Mouse (Mus musculus): ENCODE data around the gene Ldlrad1. TPM values are rescaled to one million over a fixed set of nuclear protein-coding genes. Genes with fewer than 3 reads are reported as not detected.

The Ldlrad1 gene
- 0.15 TPM in 1 of 2 replicates, not detected in the other for total RNA-seq (2012; rRNA removed)
- not detected for polyA plus RNA-seq (2012; ENCODE audit: insufficient read depth in 1 of 2, insufficient read length in 2 of 2, low read depth in 1 of 2, low replicate concordance in 2 of 2, missing spikeins in 1 of 2)

- Histone ChIP-seq H3K36me3 (ENCODE audit: control insufficient read depth in 1 of 2, insufficient read depth in 2 of 2, low read length in 2 of 2) (peaks cover 0 to 7% of the 10 kb centered on the region in 2 experiments; a peak in 2 of 4 replicates), H3K27ac (ENCODE audit: control insufficient read depth, low read depth, low read length) (no peak within 1 kb of the TSS)
These were observed at the start of gene Ldlrad1 for GRCm38 (mm10) chr4:107208880-107209279. Gene Ldlrad1 (plus strand): TSS chr4:107209180.

GRCm38 (mm10) chr4:107160181-107160580 lies 48.8 kb upstream of the Ldlrad1 start:
- no peak for TF ChIP-seq KAT2A (conservative IDR thresholded peaks at IDR 0.05; ENCODE audit: low read depth, low read length)
- TF ChIP-seq TBP (IDR thresholded peaks at IDR 0.05; ENCODE audit: low read depth, low read length), result no peak
- TF ChIP-seq ELF1 (IDR thresholded peaks at IDR 0.05; ENCODE audit: low read depth, low read length), result no peak
- TF ChIP-seq MYB (IDR thresholded peaks at IDR 0.05; ENCODE audit: low read depth, low read length), result no peak
- no peak for TF ChIP-seq CTCF (IDR thresholded peaks at IDR 0.05 in 2 of 3, conservative IDR thresholded peaks at IDR 0.05 in 1 of 3; ENCODE audit: control insufficient read depth in 1 of 3, insufficient read depth in 1 of 3, low read depth in 2 of 3, low read length in 3 of 3, poor library complexity in 1 of 3, severe bottlenecking in 1 of 3)
- TF ChIP-seq BHLHE40 (IDR thresholded peaks at IDR 0.05; ENCODE audit: borderline replicate concordance, low read depth, low read length), result no peak
- TF ChIP-seq MEF2A (IDR thresholded peaks at IDR 0.05; ENCODE audit: extremely low read depth, insufficient replicate concordance, low read depth, low read length, poor library complexity, severe bottlenecking), result no peak
- TF ChIP-seq E2F4 (IDR thresholded peaks at IDR 0.05; ENCODE audit: borderline replicate concordance, low read depth, low read length), result no peak
- TF ChIP-seq POLR2AphosphoS5 (IDR thresholded peaks at IDR 0.05; ENCODE audit: borderline replicate concordance, low read depth, low read length), result no peak
- TF ChIP-seq SMC3 (IDR thresholded peaks at IDR 0.05; ENCODE audit: low read depth, low read length), result no peak
- no peak for TF ChIP-seq USF1 (IDR thresholded peaks at IDR 0.05; ENCODE audit: low read depth, low read length)
- no peak for TF ChIP-seq GATA1 (IDR thresholded peaks at IDR 0.05; ENCODE audit: low read depth, low read length)
- Histone ChIP-seq H3K4me3 (ENCODE audit: control insufficient read depth in 1 of 2, insufficient read depth in 1 of 2, low read depth in 2 of 2, low read length in 2 of 2) (no peak overlapping the region), H3K79me2 (ENCODE audit: control insufficient read depth, insufficient read depth, low read length, poor library complexity) (no peaks in the 10 kb centered on the region), H3K9me3 (replicated peaks; ENCODE audit: insufficient read depth, low read length) (no peaks in the 10 kb centered on the region), H3K27ac (ENCODE audit: control insufficient read depth, low read depth, low read length) (no peak overlapping the region), H3K36me3 (ENCODE audit: control insufficient read depth in 1 of 2, insufficient read depth in 2 of 2, low read length in 2 of 2) (0 out of 4 replicates have a peak, but pooled peaks cover 0 to 6% of the 10 kb centered on the region in 2 experiments), H3K9ac (ENCODE audit: control insufficient read depth, low read depth, low read length, poor library complexity, severe bottlenecking) (no peak overlapping the region), H3K27me3 (ENCODE audit: control insufficient read depth in 1 of 2, insufficient read depth in 2 of 2, low read length in 2 of 2) (no peaks in the 10 kb centered on the region), H3K4me1 (ENCODE audit: control insufficient read depth in 1 of 2, insufficient read depth in 2 of 2, low read length in 2 of 2) (peaks cover 6 to 11% of the 10 kb centered on the region in 2 experiments)
- no peak for DNase-seq (ENCODE audit: low read depth, low spot score)

More at GRCm38 (mm10) chr4:107208880-107209279, at the start of gene Ldlrad1:
- Histone ChIP-seq H3K9me3 (replicated peaks; ENCODE audit: insufficient read depth, low read length) (no peaks in the 10 kb centered on the region), H3K27me3 (ENCODE audit: control insufficient read depth in 1 of 2, insufficient read depth in 2 of 2, low read length in 2 of 2) (no peaks in the 10 kb centered on the region), H3K4me1 (ENCODE audit: control insufficient read depth in 1 of 2, insufficient read depth in 2 of 2, low read length in 2 of 2) (peaks cover 8 to 23% of the 10 kb centered on the region in 2 experiments), H3K4me3 (ENCODE audit: control insufficient read depth in 1 of 2, insufficient read depth in 1 of 2, low read depth in 2 of 2, low read length in 2 of 2) (no peak within 1 kb of the TSS), H3K79me2 (ENCODE audit: control insufficient read depth, insufficient read depth, low read length, poor library complexity) (no peaks in the 10 kb centered on the region), H3K9ac (ENCODE audit: control insufficient read depth, low read depth, low read length, poor library complexity, severe bottlenecking) (no peak within 1 kb of the TSS)
- no peak for DNase-seq (ENCODE audit: low read depth, low spot score)
- TF ChIP-seq POLR2AphosphoS2 (IDR thresholded peaks at IDR 0.05; ENCODE audit: low read length) (no peak), TCF12 (IDR thresholded peaks at IDR 0.05; ENCODE audit: low read depth, low read length) (no peak), UBTF (IDR thresholded peaks at IDR 0.05; ENCODE audit: borderline replicate concordance, insufficient read depth, low read depth, low read length) (no peak), CHD1 (IDR thresholded peaks at IDR 0.05; ENCODE audit: low read depth, low read length) (no peak)
